Comparison of ENCODE assay signal across 12 mouse cellular contexts in the genomic region with DNA sequence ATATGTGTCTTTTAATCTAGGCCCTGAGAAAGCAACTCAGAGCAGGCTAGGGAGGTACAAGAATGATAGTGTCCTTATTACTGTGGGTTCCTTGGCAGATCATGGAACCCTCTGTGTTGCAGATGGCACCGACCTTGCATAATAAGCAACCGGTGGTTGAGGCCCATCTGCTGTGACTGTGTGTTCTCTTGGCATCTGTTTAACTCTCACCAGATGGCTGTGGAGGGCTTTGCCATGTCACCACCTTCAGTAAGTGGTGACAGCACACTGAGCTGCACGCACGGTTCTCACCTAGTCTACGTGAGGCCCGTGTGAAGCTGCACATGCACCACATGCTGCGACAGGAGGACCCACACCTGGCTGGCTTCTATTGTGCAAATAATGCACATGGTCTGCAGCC. TPM values are rescaled to one million over a fixed set of nuclear protein-coding genes. Genes with fewer than 3 reads are reported as not detected.
DNase-seq lines count a peak whose midpoint lies in the region; ATAC-seq and TF ChIP-seq lines count a peak whose summit lies in the region.
"Had no signal": no experiment of that assay in that cellular context is flagged by ENCODE, and none has a peak within 500 bp of the region (broad histone marks: within the 10 kb centered on the region; RNA-seq: fewer than 3 reads in every experiment).

No protein-coding gene starts in this region.

- WGBS in heart, postnatal 0 days: 48% methylated on average over 7 of the region's 7 CpGs
- WGBS in heart, embryonic 11.5 days (ENCODE audit: insufficient replicate concordance): 63% methylated on average over 7 of the region's 7 CpGs

- ATAC-seq in heart, postnatal 0 days (ENCODE audit: insufficient read depth, low read depth): 0 out of 2 replicates have a peak, but pooled peaks have one; percentile 47
- no peak for ATAC-seq in heart, embryonic 11.5 days (replicated peaks; ENCODE audit: insufficient number of reproducible peaks, low FRiP score, low TSS enrichment)
- ATAC-seq in cerebellum, adult (ENCODE audit: insufficient number of reproducible peaks, low FRiP score, low TSS enrichment): peak; percentile 95
- ATAC-seq: intestine, embryonic 15.5 days; midbrain, embryonic 13.5 days had no signal

- no peak overlapping the region for H3K4me3 ChIP-seq in heart, postnatal 0 days (ENCODE audit: low read depth, low read length)
- H3K4me3 ChIP-seq in heart, embryonic 11.5 days (ENCODE audit: low read depth, low read length): no peak overlapping the region
- H3K4me3 ChIP-seq: intestine, embryonic 15.5 days; midbrain, embryonic 13.5 days had no signal

- H3K4me1 ChIP-seq in heart, postnatal 0 days (ENCODE audit: control insufficient read depth, insufficient read depth): no peaks in the 10 kb centered on the region
- H3K4me1 ChIP-seq in heart, embryonic 11.5 days (ENCODE audit: control insufficient read depth, insufficient read depth, low read length): no peaks in the 10 kb centered on the region
- H3K4me1 ChIP-seq: intestine, embryonic 15.5 days; midbrain, embryonic 13.5 days had no signal

- no peak for DNase-seq in heart, postnatal 0 days (ENCODE audit: low spot score)
- DNase-seq in cerebellum, postnatal 36 days: peak; percentile 91 to 97
- peak; percentile 59 to 62 for DNase-seq in layer of hippocampus, postnatal 25 days (ENCODE audit: extremely low spot score in 1 of 2, low spot score in 1 of 2)
- no peak for DNase-seq in thymus, postnatal 14 days
- no peak for DNase-seq in ovary, postnatal 10 days (ENCODE audit: low spot score)
- DNase-seq in embryo, embryonic 10.5 days (ENCODE audit: low spot score): no peak
- DNase-seq: lung, embryonic 14.5 days had no signal

- H3K4me2 ChIP-seq in heart, postnatal 0 days (ENCODE audit: low read depth, low read length): no peak overlapping the region
- no peak overlapping the region for H3K4me2 ChIP-seq in heart, embryonic 11.5 days
- H3K4me2 ChIP-seq: intestine, embryonic 15.5 days; lung, embryonic 14.5 days; midbrain, embryonic 13.5 days had no signal

- H3K27ac ChIP-seq in heart, postnatal 0 days (ENCODE audit: low read depth): no peak overlapping the region
- H3K27ac ChIP-seq in heart, embryonic 11.5 days (ENCODE audit: low read depth, low read length): no peak overlapping the region
- H3K27ac ChIP-seq: intestine, embryonic 15.5 days; midbrain, embryonic 13.5 days had no signal

- H3K36me3 ChIP-seq in heart, postnatal 0 days (replicated peaks; ENCODE audit: control insufficient read depth, insufficient read depth, low read length): no peaks in the 10 kb centered on the region
- no peaks in the 10 kb centered on the region for H3K36me3 ChIP-seq in heart, embryonic 11.5 days (ENCODE audit: control insufficient read depth, insufficient read depth, low read length)
- H3K36me3 ChIP-seq: intestine, embryonic 15.5 days; midbrain, embryonic 13.5 days had no signal

- H3K9me3 ChIP-seq in heart, postnatal 0 days (replicated peaks; ENCODE audit: control insufficient read depth, low read length): peaks cover 3% of the 10 kb centered on the region; the same call in 1 of the 2 replicates
- 0 out of 2 replicates have a peak, but pooled peaks cover 4% of the 10 kb centered on the region for H3K9me3 ChIP-seq in heart, embryonic 11.5 days (replicated peaks; ENCODE audit: control insufficient read depth, low read length)
- H3K9me3 ChIP-seq: intestine, embryonic 15.5 days; midbrain, embryonic 13.5 days had no signal

- no peak overlapping the region for H3K9ac ChIP-seq in heart, postnatal 0 days (replicated peaks; ENCODE audit: low read depth, low read length)
- no peak overlapping the region for H3K9ac ChIP-seq in heart, embryonic 11.5 days (ENCODE audit: low read depth, low read length)
- H3K9ac ChIP-seq: intestine, embryonic 15.5 days; lung, embryonic 14.5 days; midbrain, embryonic 13.5 days had no signal

- TF ChIP-seq CTCF in heart, postnatal 0 days (IDR thresholded peaks at IDR 0.05; ENCODE audit: low read depth): no peak

- H3K27me3 ChIP-seq in heart, postnatal 0 days (ENCODE audit: control insufficient read depth, insufficient read depth, low read length): no peaks in the 10 kb centered on the region
- H3K27me3 ChIP-seq in heart, embryonic 11.5 days (ENCODE audit: control insufficient read depth, insufficient read depth, low read length): no peaks in the 10 kb centered on the region
- H3K27me3 ChIP-seq: intestine, embryonic 15.5 days; midbrain, embryonic 13.5 days had no signal

- no peak for TF ChIP-seq EP300 in heart, postnatal 0 days (IDR thresholded peaks at IDR 0.05; ENCODE audit: low read depth)

RNA-seq across cellular contexts. Expression of a gene that starts 14.0 kb away (rescaled TPM):
- 0.08 TPM in 1 of 2 replicates, not detected in the other for total RNA-seq in heart, postnatal 0 days (2014; rRNA removed; ENCODE audit: low replicate concordance)
- not detected in 2 replicates for polyA plus RNA-seq in heart, postnatal 0 days (2015; fragmentation: Nextera tagmentation; extraction: Ambion mirVana)
- polyA plus RNA-seq in heart, embryonic 11.5 days (2014; fragmentation: Nextera tagmentation; extraction: Ambion mirVana): 0.03 TPM in 1 of 2 replicates, not detected in the other
- total RNA-seq in layer of hippocampus, postnatal 25 days (2021): 10 to 100 TPM; 35.7 to 47.2 TPM

RNA-seq across cellular contexts. Expression of a gene that starts 49.4 kb away (rescaled TPM):
- 227 and 290 TPM in 2 replicates for total RNA-seq in heart, postnatal 0 days (2014; rRNA removed; ENCODE audit: low replicate concordance)
- polyA plus RNA-seq in heart, postnatal 0 days (2015; fragmentation: Nextera tagmentation; extraction: Ambion mirVana): 597 and 622 TPM in 2 replicates
- polyA plus RNA-seq in heart, embryonic 11.5 days (2014; fragmentation: Nextera tagmentation; extraction: Ambion mirVana): 664 and 687 TPM in 2 replicates
- 1 to 10 TPM; 2.3 to 2.7 TPM for total RNA-seq in layer of hippocampus, postnatal 25 days (2021)
- total RNA-seq: granulocyte monocyte progenitor cell, adult 5-6 weeks had no signal

RNA-seq across cellular contexts. Expression of a gene that starts 57.6 kb away (rescaled TPM):
- total RNA-seq in heart, postnatal 0 days (2014; rRNA removed; ENCODE audit: low replicate concordance): 1.5 and 3.4 TPM in 2 replicates
- 2.3 TPM in 2 replicates for polyA plus RNA-seq in heart, postnatal 0 days (2015; fragmentation: Nextera tagmentation; extraction: Ambion mirVana)
- 1.5 and 1.6 TPM in 2 replicates for polyA plus RNA-seq in heart, embryonic 11.5 days (2014; fragmentation: Nextera tagmentation; extraction: Ambion mirVana)
- 1 to 10 TPM; 1.5 to 2.3 TPM for total RNA-seq in layer of hippocampus, postnatal 25 days (2021)
- total RNA-seq: granulocyte monocyte progenitor cell, adult 5-6 weeks had no signal

Comparison
In these comparisons a context has a peak if more than half of its experiments do, and no peak if none do; other contexts are left out.
1. DNase-seq: peak in cerebellum, postnatal 36 days (2 of 2) and layer of hippocampus, postnatal 25 days (2 of 2); none in heart, postnatal 0 days (single experiment), thymus, postnatal 14 days (single experiment), ovary, postnatal 10 days (single experiment) and embryo, embryonic 10.5 days (single experiment).
2. RNA of a gene that starts 14.0 kb away (total RNA-seq): 35.7 to 47.2 TPM in layer of hippocampus, postnatal 25 days; 0.08 TPM in heart, postnatal 0 days; every median in the first group is over 10 times any median in the second.
3. RNA of a gene that starts 49.4 kb away (total RNA-seq): 227 to 290 TPM in heart, postnatal 0 days; 2.3 to 2.7 TPM in layer of hippocampus, postnatal 25 days; every median in the first group is over 10 times any median in the second.